Mouse (Mus musculus) lung, embryonic 16.5 days (tissue): ENCODE data around the gene Gm13088. TPM values are rescaled to one million over a fixed set of nuclear protein-coding genes. Genes with fewer than 3 reads are reported as not detected.
"Not testable (repeated sequence)": the region's sequence is repeated elsewhere in the genome, so short reads cannot be mapped to it uniquely, and the experiment has no call there.

Source experiments
- ATAC-seq: fragments of 200-750 bp; cut with Nextera tagmentation; 2 replicates; pipeline ENCODE4 v1.8.0; 2017; ENCODE audit warnings: low read depth, mild to moderate bottlenecking, moderate library complexity
- H3K27ac ChIP-seq: fragments of 300-500 bp; sonication (generic); 2 replicates; pipeline ENCODE4 v1.5.1; 2014; ENCODE audit warnings: mild to moderate bottlenecking, control low read depth, low read length
- H3K27me3 ChIP-seq: fragments of 300-500 bp; sonication (generic); 2 replicates; pipeline ENCODE4 v1.6.1; 2014; ENCODE audit warnings: low read depth, low read length, mixed read lengths; ENCODE audit not compliant: control insufficient read depth, insufficient read depth
- H3K36me3 ChIP-seq: fragments of 300-500 bp; sonication (generic); 2 replicates; pipeline ENCODE4 v1.6.1; 2014; ENCODE audit warnings: low read length; ENCODE audit not compliant: control insufficient read depth, insufficient read depth
- H3K4me1 ChIP-seq: fragments of 300-500 bp; sonication (generic); replicated peaks from 2 replicates; pipeline ENCODE4 v1.6.1; 2014; ENCODE audit warnings: low read length, mixed read lengths; ENCODE audit not compliant: control insufficient read depth, insufficient read depth
- H3K4me2 ChIP-seq: fragments of 300-500 bp; sonication (generic); 2 replicates; pipeline ENCODE4 v1.6.1; 2014; ENCODE audit warnings: low read depth, low read length, control low read depth
- H3K4me3 ChIP-seq: fragments of 300-500 bp; sonication (generic); 2 replicates; pipeline ENCODE4 v1.5.1; 2014; ENCODE audit warnings: mild to moderate bottlenecking, low read length, control low read depth
- H3K9ac ChIP-seq: fragments of 300-500 bp; sonication (generic); 2 replicates; pipeline ENCODE4 v1.6.1; 2014; ENCODE audit warnings: low read length, control low read depth
- H3K9me3 ChIP-seq: fragments of 300-500 bp; sonication (generic); 2 replicates; pipeline ENCODE4 v1.6.1; 2016; ENCODE audit warnings: low read length; ENCODE audit not compliant: control insufficient read depth
- WGBS: fragments of 180-500 bp; shearing (Covaris S2); extraction: QIAGEN DNeasy Blood & Tissue Kit; methylation state at CpG from one replicate; pipeline ENCODE4 v1.1.7; 2014; 5-methylcytosine and 5-hydroxymethylcytosine counted together
- polyA plus RNA-seq: library from polyadenylated mRNA; unstranded; fragments of >200 nt; fragmentation: Nextera tagmentation; extraction: Ambion mirVana; gene quantifications from 2 replicates; pipeline ENCODE4 v1.2.1, GENCODE M21; 2015

Gm13088 gene
- polyA plus RNA-seq: not detected in 2 replicates

GRCm38 (mm10) chr4:143657146-143657545, at the start of gene Gm13088:
Gm13088 (minus strand) TSS chr4:143657246.
- ATAC-seq, H3K9me3 ChIP-seq, H3K4me2 ChIP-seq, H3K36me3 ChIP-seq, H3K9ac ChIP-seq, H3K27me3 ChIP-seq, H3K4me3 ChIP-seq, H3K4me1 ChIP-seq, H3K27ac ChIP-seq: not testable (repeated sequence)

GRCm38 (mm10) chr4:143702611-143703010, 45.6 kb upstream of the Gm13088 start, which contains the start of gene Gm13089:
Gm13089 (minus strand) TSS chr4:143702711.
- no peak within 1 kb of the TSS for H3K4me3 ChIP-seq
- peaks cover 13% of the 10 kb centered on the region; the same call in 1 of the 2 replicates for H3K9me3 ChIP-seq
- 83% methylated on average over 2 of the region's 2 CpGs for WGBS
- ATAC-seq: no peak
- H3K4me2 ChIP-seq: no peak within 1 kb of the TSS
- H3K4me1 ChIP-seq: no peaks in the 10 kb centered on the region
- H3K27me3 ChIP-seq: no peaks in the 10 kb centered on the region
- H3K36me3 ChIP-seq: no peaks in the 10 kb centered on the region
- no peak within 1 kb of the TSS for H3K9ac ChIP-seq
- no peak within 1 kb of the TSS for H3K27ac ChIP-seq

- not testable (repeated sequence) for H3K4me1 ChIP-seq, H3K4me3 ChIP-seq, H3K9me3 ChIP-seq, H3K4me2 ChIP-seq, H3K27me3 ChIP-seq, H3K9ac ChIP-seq, H3K27ac ChIP-seq, H3K36me3 ChIP-seq, ATAC-seq
- WGBS: 79% methylated on average over 4 of the region's 4 CpGs
Measured at GRCm38 (mm10) chr4:143618101-143618500, 38.9 kb downstream of the Gm13088 start.

- H3K4me3 ChIP-seq, H3K9me3 ChIP-seq, H3K27me3 ChIP-seq, H3K9ac ChIP-seq, H3K4me1 ChIP-seq, ATAC-seq, H3K27ac ChIP-seq, H3K4me2 ChIP-seq, H3K36me3 ChIP-seq: not testable (repeated sequence)
Measured at GRCm38 (mm10) chr4:143614703-143615102, 42.3 kb downstream of the Gm13088 start, which contains the start of gene Gm13083. Gm13083 (plus strand) TSS chr4:143615003.

GRCm38 (mm10) chr4:143611927-143612326, 45.1 kb downstream of the Gm13088 start:
- ATAC-seq, H3K4me2 ChIP-seq, H3K27me3 ChIP-seq, H3K9me3 ChIP-seq, H3K4me3 ChIP-seq, H3K4me1 ChIP-seq, H3K27ac ChIP-seq, H3K36me3 ChIP-seq, H3K9ac ChIP-seq: not testable (repeated sequence)
- 82% methylated on average over 9 of the region's 9 CpGs for WGBS

Other genes with a start within 250 kb of the Gm13088 start
- 19.2 and 20.1 TPM in 2 replicates for gene Pramef8, start 244.8 kb downstream of the Gm13088 start, polyA plus RNA-seq
- not detected in 2 replicates for gene Oog4, start 206.9 kb downstream of the Gm13088 start, polyA plus RNA-seq
- not detected in 2 replicates for gene Gm13043, start 145.9 kb downstream of the Gm13088 start, polyA plus RNA-seq
- gene Gm13040, start 121.3 kb downstream of the Gm13088 start, polyA plus RNA-seq: not detected in 2 replicates
- not detected in 2 replicates for gene BC080695, start 105.5 kb downstream of the Gm13088 start, polyA plus RNA-seq
- not detected in 2 replicates for gene Gm13057, start 105.5 kb downstream of the Gm13088 start, polyA plus RNA-seq
- not detected in 2 replicates for gene Gm13083, start 42.2 kb downstream of the Gm13088 start, polyA plus RNA-seq
- not detected in 2 replicates for gene Gm13089, start 45.5 kb upstream of the Gm13088 start, polyA plus RNA-seq
- gene Gm13078, start 62.2 kb upstream of the Gm13088 start, polyA plus RNA-seq: not detected in 2 replicates
- not detected in 2 replicates for gene Gm13023, start 132.1 kb upstream of the Gm13088 start, polyA plus RNA-seq
- gene Gm13084, start 158.8 kb upstream of the Gm13088 start, polyA plus RNA-seq: not detected in 2 replicates
- gene Gm13103, start 189.3 kb upstream of the Gm13088 start, polyA plus RNA-seq: not detected in 2 replicates
- not detected in 2 replicates for gene Pramef6, start 243.1 kb upstream of the Gm13088 start, polyA plus RNA-seq